Mouse (Mus musculus) CD8-positive naive resting alpha-beta T cell, adult 2 months (primary cell): ENCODE results near the gene Igflr1.

Experiments
- DNase-seq, 2 experiments: peaks; one replicate each; pipeline ENCODE4 v3.0.0; 2022; ENCODE audit warnings: low read depth in 2 of 2, low spot score in 2 of 2

The Igflr1 gene

DNA sequence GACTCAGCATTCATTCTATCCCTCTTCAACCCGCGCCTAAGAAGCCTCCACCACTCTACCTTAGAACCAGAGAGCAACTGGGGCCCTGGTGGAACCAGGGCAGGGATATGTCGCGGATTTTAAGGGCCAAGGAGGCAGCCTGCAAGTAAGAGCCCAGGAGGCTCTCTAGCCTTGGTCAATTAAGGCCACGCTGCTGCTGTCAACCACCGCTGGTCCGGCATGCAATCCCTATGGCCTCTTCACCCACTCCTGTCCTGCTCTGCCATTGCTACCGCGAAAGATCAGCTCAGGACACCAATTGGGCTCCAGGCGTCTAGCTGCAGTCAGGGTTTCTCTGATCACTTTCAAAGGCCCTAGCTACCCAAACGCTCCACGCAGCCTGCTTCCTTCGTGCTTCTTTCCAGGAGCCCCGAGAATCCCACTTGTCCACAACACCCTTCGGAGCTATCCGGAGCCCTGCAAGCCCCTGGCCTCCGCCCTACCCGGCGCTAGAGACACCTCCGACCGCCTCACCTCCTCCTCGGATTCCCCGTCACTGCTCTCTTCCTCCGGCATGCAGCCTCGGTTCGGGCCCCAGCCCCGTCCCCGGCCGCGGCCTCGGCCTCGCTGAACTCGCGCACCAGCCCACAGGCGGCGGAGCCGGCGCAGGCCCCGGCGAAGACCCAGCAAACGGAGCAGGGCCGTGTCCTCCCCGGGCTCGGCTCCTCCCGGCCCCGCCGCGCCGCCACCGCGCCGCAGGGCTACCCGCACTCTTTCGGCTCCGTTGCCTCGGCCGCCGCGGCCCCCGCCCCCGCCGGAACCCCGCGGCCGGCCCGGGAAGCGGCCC is 22.8 kb downstream of the Igflr1 start:
- DNase-seq, result peak; percentile 40 to 45

DNA sequence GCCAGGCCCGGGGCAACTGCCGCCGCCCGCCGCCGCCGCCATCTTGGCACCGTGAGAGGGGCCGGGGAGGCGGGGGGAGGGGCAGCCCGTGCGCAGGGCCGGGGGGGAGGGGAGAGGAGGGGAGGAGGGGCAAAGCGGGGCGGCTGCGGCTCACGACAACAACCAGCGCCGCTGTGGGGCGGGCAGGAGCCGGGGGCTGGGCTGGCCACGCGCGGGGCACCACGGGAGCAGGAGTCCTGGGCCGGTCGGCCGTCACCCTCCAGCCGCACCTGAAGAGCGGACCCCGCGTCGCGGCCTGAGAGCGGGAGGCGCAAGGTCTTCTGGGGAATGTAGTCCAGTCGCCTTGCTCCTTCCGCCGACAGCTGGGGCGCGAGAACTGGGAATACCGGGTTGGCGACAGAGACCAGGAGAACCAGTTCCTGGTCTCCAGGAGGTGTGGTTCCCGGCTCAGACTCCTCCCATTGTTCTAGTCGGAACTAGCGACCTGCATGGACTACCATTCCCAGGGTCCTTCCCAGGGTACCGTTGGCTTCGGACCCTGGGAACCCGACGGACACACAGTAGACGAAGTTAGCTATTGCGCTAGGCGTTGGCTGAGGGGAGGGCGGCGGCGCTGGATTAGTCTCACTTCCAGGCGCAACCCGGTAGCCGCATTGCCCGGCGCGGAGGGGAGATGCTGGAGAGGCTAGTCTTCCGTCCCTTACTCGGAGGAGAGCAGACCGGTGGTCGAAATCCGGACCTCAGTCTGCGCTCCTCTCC is 23.6 kb downstream of the Igflr1 start, which contains the start of gene Kmt2b:
Gene Kmt2b, minus strand, starts transcription at position 51 of the 759 bp plus-strand sequence.
- peak; percentile 76 to 81 for DNase-seq

DNA sequence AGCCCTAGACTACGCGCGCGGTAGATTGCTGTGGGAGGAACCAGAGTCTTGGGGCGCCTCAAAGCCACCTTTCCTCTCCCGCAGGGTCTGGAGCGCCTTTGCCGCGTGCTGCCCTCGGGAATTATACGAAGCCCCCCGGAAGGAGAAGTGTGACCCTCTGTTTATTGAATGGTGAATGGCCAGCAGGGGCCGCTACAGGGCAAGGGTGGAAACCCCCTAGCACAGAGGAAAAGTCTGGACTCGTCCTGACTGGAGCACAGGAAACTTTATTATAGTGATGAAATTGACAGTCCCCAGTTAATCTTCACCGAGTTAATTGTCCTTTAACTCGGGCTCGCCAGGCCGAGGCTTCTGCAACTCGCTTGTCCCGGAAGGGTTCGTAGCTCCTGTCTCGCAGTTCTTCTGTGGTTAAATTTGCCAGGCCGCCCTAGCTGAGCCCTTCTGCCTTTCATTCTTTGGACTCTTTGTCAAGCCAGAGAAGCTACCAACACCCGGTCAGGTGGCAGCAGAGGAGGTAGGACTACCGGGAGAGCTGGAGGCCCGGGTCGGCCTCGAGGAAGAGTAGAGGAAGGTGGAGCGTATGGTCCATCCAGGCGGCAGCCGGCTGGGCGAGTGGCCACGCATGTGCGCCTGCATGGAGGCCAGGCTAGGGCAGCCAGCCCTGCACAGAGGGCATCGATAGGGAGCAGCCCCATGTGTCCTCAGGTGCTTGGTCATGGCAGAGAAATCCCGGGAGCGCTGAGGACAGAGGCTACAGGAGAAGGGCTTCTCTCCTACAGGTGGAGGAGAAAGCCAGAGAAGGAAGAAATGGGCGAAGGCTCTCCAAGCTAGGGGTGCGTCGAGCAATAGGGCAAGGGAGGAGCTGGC is 24.4 kb downstream of the Igflr1 start:
- DNase-seq, result peak; percentile 59 to 72

DNA sequence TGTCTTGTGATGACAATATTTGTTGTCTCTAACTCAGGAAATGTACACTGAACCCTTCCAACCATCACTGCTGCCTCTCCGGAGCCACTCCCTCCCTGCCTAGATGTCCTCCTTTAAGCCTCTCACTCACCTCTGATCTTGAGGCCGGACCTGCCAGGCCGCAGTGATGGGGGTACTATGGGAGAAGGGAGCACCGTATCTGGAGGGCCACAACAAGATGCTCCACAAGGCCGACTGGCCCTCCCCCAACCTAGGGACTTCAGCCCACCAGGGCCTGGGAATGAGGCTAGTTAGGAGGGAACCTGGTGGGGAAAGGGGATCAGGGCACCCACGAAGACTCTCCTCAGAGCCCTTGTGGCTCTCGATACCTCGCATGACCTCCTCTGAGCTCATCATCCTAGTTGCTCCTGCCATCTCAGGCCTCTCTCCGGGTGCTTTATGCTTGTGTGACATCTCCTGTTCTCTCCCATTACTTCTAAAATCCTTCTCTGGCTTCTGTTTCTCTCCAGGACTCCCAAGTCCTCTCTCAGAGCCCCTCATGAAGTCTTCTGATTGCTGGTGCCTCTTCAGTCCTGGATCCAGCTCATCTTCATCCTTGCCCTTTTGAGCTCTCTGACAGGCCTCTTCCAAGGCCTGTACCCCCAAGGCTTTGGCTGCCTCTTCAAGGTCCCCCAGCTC is 25.8 kb downstream of the Igflr1 start:
- DNase-seq, result no peak

DNA sequence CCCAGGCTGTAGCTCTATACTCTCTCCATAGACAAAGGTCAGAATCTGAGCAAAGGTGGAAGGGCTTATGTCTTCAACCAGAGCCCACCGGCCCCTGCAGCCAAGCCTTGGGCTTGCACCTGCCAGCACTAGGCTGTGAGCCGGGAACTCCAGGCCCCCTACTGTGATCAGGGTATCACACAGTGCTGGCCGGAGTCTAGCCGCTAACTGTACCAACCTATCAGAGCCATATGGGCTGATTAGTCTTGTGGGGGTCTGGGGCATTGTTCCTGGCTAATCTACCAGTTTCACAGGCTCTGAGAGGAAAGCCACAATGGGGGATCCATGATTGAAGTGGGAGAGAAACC is 26.4 kb downstream of the Igflr1 start:
- DNase-seq, result no peak

DNA sequence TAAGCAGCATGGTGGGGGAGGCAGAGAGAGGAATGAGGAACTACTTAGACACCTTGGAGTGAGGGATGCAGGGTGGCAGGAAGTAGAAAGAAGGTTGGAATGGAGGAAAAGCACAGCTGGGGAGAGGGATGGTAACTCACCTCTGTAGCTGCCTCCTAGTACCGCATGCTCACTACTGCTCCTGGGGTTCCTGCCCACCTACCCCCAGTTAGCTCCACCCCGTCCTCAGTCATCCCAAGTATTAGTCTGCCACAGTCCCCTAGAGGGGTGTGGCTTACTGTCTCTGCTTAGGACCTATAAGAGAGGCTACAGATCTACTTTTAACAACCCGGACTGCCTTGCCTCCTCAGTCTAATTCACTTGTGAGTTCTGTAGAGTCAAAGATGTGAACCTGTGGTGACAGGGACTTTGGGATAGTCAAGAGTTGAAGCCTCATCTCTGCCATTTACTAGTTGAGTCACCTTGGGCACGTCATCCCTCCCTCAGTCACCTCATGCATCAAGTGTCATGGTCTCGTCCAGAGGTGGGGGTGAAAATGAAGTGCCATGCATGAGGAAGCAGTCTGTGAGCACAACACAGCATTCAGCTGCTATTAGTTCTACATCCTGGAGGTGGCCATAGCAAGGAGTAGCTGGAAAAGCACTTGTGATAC is 27.7 kb downstream of the Igflr1 start:
- DNase-seq, result no peak

DNA sequence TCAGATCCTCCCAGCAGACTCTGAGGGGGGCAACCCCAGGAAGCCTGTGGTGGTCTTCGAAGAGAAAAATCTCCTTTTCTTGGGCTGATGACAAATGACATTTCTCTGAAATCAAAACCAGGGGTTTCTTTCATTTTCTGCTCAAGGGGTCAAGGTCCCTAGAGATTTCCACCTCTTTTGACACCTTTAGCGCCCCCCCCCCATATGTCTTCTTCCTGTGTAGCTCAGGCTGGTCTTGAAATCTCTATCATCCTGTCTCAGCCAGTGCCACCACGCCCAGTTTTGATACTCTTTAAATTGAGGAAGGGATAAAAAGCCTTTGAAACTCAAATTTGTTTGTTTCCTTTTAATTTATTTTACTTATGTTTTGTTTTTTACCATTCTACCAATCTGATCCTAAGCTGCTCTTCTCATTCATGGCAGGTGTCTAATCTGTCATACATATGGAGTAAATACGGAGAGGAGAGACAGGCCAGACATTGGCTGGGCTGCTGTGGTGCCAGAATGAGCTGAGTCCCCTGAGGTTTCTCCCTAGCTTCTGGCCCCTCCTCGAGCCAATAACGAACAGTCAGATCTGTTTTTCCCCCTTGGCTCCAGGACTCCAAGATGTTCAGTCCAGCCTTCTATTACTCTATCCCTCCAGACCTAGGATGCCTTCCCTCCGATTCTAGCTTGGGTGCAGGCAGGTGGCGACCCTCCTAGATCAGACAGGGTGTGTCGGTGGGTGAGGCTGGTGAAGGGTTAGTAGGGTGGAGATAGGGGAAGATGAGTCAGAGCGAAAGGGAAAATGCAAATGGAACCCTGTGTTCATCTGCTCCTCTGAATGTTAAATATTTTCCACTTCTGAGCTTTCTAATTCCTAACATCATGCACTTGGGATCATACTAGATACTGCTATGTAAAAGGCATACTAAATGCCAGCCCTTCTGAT is 28.6 kb downstream of the Igflr1 start:
- DNase-seq, result no peak

DNA sequence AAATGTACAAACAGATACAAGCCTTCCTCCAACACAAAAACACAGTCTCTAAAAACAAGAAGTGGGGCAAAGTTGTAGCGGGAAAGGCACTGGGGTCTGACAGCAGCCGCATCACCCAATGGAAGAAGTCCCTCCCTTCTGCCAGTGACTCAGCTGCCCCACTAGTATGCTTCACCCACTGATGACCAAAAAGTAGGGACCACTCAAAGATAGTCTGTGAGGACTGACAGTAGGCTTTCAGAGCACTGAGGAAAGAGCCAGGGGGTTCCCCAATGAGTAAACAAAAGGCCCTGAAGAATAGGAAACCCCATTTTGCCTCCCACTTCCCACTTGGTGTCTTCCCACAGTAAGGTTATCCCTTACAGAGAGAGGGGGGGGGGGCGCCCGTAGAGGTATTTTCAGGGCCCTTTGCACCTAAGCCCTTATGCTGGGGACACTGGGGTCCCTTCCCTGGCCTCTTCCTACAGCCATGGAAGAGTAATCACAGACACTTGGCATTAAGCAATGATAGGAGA is 29.3 kb downstream of the Igflr1 start:
- no peak for DNase-seq

DNA sequence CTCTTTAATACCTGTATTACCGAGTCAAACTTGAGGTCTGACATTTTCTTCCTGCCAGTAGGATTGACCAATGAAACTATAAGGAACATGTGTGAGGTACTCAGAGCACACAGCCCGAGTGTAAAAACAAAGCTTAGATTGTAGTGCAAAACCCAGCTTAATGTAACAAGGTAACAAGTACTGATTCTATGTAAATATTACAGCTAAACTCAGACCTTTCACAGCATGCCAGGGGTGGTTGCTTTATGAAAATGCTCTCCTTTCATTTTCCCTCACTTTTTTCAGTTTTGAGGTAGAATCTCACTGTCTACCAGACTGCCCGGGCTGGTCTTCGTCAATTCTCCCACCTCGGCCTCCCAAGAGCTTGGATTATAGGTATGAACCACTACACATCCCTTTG is 30.9 kb downstream of the Igflr1 start:
- DNase-seq, result no peak

DNA sequence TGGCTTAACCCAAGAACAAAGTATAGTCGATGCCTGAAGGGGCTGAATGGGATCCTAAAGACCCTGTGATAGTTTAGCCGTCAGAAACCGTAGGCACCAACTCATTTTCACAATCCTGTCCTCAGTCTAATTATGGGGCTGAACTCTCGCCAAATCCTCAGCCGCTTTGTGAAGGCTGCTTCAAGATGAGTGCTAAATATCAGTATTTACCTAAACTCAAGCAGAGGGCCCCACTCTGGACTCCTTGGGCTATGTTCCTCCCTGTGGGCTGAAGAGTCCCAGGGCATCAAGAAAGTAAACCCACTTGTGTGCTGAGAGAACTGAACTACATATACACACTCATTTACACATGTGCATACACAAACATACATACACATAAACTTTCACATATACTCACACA is 31.6 kb downstream of the Igflr1 start:
- no peak for DNase-seq

DNA sequence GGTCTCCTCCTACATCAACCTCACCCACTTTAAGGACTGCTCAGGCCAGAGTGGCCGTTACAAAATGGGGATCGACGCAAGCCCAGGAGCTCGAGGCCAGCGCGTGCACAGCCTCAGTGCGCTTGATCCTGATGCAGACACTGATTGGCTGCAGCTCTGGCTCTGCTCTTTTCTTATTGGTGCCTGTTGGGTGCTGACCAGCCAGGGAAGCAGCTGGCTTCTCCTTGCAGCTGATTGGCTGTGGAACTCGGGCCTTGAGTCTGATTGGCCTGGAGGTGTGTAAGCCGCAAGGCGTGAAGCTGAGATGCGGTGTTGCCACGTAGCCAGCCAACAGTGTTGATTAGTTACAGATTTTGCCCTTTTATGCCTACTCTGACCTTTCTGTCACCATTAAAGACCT is 33.6 kb downstream of the Igflr1 start, which contains the start of gene Zbtb32:
Gene Zbtb32, minus strand, starts transcription at position 124 of the 400 bp plus-strand sequence.
- no peak for DNase-seq

DNA sequence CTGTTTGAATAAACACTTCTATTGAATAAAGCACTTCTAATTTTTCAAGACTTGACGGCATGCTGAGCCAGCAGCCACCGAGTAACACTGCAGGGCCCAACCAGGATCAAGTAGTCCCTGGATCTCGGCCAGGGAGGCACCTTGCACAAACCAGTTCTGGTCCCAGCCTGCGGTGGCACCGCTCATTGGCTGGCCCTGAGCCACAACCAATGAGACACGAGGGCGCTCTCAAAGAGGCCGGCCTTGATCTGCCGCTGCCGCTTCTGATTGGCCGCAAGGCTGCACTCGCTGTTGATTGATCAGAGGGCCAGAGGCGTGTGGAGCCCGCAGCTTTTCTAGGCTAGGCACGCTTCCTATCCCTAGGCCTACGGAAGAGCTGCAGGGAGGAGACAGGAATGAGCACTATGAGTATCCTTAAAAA is 34.7 kb downstream of the Igflr1 start:
- DNase-seq, result peak in 1 of 2 experiments; percentile 14

DNA sequence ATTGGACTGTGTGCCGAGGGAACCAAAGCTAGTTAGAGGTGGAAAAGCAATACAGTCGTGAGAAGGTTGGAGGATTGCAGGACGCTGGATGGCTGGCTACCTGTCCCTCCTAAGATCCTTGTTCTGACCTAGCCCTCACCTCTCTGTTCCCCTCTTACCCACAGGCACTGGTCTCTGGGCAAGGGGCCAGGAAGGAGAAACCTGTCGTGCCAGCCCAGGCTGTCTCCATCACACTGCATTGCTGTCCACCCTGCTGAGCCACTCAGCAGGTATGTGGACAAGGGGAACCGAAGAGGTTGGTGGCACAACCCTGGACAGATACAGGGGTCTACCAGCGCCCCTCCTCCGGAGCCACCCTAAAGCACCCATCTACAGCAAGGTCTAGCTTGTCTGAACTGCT is 35.4 kb downstream of the Igflr1 start:
- DNase-seq, result no peak

DNA sequence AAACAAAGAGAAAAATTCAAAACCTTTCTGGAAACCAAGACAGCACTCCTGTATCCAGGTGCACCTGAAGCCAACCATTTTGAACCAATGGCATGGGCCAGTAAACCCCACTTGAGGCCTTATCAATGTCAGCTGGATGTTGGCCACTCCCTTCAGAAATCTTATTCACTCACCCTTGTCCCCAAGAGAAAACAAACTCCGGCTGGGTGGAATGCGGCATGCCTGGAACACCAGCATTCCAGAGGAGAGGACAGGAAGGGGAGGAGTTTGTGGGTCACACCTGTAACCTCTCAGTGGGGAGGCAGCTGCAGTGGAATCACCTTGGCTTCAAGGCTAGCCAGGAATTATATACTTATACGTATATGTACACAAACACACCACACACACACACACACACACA is 37.4 kb downstream of the Igflr1 start:
- no peak for DNase-seq

DNA sequence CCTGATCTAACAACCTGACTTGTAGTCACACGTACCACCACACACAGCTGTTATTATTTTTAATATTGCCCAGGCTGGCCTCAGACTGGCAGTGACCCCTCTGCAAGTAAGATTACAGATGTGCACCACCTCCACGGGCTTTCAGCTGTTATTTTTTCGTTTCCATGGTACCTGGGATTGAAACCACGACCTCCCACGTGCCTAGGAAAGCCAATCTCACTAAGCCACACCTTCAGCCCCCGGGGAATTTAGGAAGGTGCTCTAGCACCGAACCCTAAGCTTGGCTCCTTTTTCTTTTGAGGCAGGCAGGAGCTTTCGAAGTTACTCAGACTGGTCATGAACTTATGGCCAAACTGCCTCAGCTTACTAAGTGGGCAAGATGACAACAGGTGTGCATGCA is 39.2 kb downstream of the Igflr1 start:
- no peak for DNase-seq

DNA sequence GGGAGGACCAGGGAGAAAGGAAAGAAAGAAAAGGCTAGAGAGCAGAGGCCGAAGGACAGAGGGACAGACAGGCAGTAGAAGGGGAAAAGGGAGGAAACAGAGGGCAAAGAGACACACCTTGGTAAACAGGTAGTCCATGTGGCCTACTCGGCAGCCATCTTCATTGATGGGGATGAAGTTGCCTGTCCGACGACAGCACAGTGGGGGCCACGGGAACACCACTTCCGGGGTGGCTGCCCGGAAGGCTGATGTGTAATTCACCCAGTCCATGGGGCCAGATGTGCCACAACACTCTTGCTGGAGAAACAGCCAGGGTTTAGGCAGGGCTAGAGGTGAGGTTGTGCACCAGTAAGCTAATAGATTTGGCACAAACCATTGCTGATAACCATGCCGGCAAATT is 39.7 kb downstream of the Igflr1 start:
- DNase-seq, result no peak

DNA sequence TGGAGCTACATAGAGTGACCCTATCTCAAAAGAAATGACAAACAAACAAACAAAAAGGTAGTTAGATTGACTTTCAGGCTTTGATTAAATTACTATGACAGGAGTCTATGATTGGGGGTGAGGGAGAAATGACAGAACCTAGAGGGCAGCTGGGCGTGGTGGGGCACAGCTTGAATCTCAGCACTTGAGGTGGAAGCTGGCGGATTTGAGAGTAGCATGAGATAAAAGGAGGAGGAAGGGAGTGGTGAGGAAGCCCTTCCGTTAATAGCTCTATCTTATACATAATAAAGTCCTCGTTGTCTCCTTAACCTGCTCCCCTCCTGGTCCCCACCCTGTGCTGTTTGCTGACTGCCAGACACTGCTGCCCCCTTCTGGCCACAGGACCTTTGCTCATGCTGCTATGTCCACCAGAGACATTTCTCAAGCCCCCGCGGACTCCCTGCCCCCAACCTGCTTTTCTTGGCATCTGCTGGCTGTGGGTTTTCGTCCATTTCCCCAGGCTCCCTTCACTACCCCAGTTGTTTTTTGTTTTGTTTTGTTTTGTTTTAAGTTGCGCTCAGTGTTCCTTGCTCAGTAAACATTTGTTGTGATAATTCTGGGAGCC is 42.6 kb downstream of the Igflr1 start:
- DNase-seq, result peak; percentile 48 to 67

DNA sequence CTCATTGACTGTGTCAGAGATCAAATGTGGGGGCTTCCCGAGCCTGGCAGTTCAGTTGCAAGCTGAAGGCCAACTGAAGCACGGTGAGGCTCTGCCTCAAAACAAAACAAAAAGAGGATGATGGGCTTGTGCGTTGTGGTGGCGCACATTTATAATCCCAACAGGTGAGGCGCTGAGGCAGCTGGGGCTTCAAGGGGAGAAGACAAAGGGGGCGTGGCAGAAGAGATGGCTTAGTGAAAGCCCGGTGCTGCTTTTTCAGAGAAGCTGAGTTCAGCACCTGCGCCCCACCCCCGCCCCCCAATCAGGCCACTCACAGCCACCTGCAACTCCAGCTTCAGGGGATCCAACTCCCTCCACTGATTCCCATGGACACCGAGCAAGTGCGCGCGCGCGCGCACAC is 43.2 kb downstream of the Igflr1 start:
- DNase-seq, result no peak

DNA sequence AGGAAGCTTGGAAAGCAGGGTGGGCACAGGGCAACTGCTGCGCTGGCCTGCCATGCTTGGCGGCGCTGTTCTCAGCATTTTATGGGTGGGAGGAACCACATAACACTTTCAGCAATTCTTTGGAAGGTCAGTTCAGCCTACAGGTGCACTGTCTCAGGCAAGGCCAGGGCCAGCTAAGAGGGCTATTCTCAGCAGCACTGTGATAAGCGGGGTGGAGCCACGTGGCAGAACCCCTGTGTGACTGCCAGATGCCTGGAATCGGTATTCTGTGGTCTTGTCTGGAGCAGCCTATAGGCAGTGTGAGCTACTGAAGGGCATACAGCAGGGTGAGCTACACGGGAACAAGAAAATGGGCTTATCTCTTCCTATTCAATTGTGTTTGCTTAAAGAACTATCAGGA is 44.8 kb downstream of the Igflr1 start:
- no peak for DNase-seq
